Mouse (Mus musculus): Measurements from ENCODE around the gene Mapk13.

Mapk13 gene

DNA sequence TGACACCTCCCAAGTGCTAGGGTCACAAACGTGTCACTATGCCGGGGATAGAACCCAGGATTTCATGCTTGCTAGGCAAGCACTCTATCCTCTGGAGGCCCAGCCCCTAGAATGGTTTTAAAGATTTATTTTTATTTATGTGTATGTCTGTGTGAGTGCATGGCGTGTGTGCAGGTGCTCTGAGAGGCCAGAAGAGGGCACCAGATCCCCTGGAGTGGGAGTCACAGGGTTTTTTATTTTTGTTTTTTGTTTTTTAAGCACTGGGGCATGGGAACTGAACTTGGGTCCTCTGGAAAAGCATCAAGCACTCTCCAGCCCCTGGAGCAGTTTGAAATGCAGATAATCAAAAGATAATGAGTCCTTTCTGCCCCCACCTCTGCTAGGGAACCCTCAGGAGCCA is 7.7 kb downstream of the Mapk13 start:
- no peak for DNase-seq

- DNase-seq, result peak; percentile 20 to 21
Measured at GRCm38 (mm10) chr17:28777231-28778005, 8.3 kb downstream of the Mapk13 start.

DNA sequence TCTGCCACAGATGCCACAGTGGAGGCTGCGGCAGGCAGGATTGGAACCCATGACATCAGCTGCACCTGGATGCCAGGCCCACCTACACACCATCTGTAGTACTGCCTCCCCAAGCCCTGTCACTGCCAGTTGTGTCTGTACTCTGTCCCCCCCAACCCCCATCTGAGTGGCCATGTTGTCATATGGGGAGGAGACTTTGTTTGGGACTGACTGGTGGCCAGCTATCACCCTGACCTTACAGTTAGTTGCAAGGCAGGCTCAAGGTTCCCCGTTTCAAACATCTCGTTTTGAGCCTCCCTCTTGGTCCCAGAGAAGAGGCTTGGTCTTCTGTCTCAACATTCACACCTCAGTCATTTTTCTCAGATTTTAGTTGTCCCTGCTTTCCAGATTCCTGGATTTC is 10.6 kb downstream of the Mapk13 start:
- DNase-seq, result no peak

GRCm38 (mm10) chr17:28780836-28781235 is 11.7 kb downstream of the Mapk13 start:
- DNase-seq, result no peak

- DNase-seq, result no peak
Measured at GRCm38 (mm10) chr17:28781290-28782045, 12.4 kb downstream of the Mapk13 start.

GRCm38 (mm10) chr17:28785036-28785435 is 15.9 kb downstream of the Mapk13 start:
- DNase-seq, result no peak

GRCm38 (mm10) chr17:28787507-28787906 is 18.4 kb downstream of the Mapk13 start:
- DNase-seq, result no peak

DNA sequence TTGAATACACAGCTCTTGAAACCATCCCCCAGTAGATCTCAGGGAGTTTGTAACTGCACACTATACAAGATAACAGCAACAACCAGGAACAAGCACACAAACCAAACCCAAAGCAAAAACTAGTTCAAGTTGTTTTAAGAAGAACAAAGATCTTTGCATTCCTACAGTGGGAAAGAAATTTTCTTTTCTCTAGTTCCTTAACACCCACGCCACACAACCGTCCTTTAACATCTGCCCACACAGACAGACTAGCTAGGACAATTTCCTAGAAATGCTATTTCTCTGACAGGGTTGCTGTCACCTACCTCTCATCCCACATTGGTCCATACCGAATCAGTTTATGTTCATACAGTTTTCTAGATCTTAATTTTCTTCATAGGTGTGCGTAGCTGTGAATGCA is 27.9 kb downstream of the Mapk13 start:
- no peak for DNase-seq

DNA sequence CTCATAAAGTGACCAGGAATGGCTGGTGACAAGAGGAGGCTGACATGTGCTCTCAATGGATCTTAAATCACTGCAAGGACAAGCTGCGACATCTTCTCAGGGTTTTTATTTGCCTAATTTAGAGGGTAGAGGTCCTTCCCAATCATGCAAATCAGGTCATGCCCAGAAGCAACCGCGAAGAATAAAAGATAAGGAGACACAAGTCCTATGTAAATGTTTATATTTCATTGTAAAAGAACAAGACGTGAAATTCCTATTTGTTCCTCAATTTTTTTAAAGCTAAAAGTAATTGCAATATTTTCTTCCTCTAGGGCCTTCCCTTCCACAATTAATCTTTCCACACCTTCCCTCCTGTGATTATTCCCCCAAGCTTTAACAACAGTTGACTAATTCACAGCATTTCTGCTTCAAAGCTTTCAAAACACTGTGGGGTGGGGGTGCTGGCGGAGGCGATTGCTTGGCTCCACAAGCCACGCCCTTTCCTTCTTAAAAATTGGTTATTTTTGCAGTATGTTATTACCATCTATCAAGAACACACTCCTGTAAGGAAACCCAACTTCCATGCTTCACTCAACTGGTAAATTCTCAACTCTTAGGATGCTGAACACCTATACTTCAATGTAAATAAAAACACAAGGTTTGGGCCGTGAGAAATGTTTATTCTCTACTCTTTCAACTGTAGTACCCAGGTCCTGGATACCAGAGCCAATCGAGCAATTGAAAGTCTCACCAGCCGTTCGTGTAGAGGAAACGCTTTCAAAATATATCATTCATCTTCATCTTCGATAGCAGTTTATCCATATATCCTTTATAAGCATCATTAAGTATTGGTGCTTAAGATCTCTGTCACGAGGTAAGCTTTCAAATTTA is 30.4 kb downstream of the Mapk13 start:
- peak in 1 of 2 experiments; percentile 37 for DNase-seq

DNA sequence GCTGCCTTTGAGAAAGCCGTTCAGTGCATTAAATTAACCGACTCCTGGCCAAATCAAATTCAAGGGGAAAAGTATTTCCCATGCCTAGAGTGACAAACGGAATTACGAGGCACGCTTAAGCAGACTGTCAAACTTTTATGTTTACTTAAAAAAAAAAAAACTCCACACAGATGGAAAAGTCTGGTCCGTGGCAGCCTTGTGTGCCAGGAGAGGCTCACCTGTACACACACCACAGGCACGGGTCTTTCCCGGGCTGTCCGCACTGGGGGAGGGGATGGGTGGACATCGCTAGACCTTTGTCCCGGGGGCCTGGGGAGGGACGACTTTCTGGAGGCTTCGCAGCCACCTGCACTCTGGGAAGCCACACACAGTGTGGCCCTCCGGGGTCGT is 31.2 kb downstream of the Mapk13 start:
- DNase-seq, result no peak

DNA sequence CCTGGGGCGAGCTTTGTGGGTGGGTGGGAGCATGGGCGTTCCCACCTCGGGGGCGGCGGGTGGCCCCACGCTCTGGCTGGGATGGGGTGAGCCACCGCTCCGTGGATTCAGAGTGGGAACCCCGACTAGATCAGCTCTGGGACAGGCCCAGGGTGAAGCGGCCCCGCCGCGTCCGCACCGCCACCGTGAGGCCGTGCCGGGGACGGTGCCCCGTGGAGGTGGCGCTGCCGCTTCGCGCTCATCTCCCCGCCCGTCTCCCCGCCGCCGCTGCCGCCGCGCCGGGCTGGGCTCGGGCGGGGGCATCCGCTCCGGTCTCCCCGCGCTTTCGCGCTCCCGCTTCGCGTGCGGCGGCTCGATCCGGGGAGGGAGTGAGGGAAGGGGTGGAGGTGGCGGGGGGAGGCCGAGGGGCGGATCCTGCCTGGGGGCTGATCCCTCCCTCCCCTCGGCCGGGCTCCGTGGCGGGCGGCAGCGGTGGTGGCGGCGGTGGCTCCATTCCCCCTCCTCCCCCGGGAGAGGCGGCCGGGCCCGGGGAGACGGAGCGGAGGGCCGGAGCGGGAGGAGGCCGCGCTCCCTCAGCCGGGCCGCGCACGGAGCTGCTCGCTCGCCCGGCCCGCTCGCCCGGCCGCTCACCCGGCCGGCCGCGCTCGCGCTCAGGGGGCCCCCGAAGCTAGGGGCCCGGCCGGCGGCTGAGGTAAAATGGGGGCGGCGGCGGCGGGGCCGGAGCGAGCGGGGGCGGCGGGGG is 31.7 kb downstream of the Mapk13 start, which contains the start of gene Brpf3:
TSS of gene Brpf3 (plus strand) at position 420 of the 742 bp plus-strand sequence.
- DNase-seq, result peak; percentile 81 to 84

DNA sequence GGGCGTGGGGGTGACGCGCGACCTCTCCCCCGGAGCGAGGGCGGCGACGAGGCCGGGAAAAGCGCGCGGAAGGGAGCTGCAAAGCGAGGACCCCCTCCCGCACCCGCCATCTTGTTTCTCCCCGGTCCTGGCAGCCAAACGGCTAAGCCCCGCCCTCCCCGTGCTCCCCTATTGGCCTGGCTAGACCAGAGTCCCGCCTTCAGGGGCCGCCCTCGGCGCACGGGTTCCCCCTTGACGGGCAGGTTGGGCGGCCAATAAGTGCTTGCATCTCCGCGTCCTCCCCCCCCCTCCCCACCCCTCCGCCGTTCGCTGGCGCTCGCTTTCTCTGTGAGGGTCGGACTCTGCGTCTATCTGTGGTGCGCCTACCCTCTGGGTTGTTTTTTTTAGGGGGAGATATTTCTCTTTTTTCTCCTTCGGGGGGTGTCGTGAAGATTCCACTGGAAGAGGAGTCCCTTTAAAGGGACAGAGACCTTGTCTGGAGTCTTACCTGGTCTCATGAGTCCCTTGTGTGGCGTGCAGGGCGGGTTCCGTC is 32.4 kb downstream of the Mapk13 start:
- peak; percentile 98 to 99 for DNase-seq

- no peak for DNase-seq
Measured at GRCm38 (mm10) chr17:28802006-28802481, 32.9 kb downstream of the Mapk13 start.

DNA sequence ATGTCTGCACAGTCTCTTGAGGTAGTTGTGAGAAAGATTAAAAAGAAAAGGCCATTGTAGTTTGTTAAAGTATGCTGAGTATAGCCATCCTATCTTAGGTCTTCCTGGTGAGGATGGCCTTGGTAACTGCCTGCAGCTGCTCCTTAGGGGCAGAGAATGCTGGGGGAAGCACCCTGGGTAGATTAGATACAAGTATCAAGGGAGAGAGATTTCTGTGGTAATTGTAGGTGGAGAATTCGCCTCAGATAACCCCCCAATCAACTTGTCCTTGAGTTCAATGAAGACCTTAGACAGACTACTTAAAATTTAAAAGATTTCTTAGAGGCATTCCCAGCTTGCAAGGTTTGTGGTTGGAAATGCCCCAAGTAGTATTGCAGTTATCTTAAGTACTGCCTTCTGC is 34.2 kb downstream of the Mapk13 start:
- no peak for DNase-seq

GRCm38 (mm10) chr17:28804973-28805372 is 35.9 kb downstream of the Mapk13 start:
- DNase-seq, result no peak

DNA sequence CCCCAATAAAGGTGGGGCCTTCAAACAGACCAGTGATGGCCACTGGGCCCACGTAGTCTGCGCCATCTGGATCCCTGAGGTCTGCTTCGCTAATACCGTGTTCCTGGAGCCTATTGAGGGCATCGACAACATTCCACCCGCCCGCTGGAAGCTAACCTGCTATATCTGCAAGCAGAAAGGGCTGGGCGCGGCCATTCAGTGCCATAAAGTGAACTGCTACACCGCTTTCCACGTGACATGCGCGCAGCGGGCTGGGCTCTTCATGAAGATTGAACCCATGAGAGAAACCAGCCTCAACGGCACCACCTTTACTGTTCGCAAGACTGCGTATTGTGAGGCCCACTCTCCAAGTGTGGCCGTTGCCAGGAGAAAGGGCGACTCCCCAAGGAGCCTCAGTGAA is 37.7 kb downstream of the Mapk13 start:
- DNase-seq, result no peak

DNA sequence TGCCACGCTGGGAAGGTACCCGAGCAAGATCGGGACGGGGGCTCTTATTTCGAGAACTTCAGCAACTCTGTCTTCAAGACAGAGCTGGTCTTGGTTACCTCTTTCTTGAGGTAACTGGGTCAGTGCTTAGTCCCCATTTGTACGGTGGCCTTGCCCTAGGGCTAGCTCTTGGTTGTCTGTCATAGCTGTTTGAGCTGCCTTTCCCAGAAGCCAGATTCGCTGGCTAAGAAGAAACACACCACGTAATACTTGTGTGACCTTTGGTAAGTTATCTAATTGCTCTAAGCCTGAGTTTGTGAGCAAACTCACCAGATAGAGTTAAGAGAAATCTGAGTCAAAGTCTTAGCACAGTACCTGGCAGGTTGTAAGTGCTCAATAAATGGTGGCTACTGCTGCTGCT is 39.6 kb downstream of the Mapk13 start:
- no peak for DNase-seq

DNA sequence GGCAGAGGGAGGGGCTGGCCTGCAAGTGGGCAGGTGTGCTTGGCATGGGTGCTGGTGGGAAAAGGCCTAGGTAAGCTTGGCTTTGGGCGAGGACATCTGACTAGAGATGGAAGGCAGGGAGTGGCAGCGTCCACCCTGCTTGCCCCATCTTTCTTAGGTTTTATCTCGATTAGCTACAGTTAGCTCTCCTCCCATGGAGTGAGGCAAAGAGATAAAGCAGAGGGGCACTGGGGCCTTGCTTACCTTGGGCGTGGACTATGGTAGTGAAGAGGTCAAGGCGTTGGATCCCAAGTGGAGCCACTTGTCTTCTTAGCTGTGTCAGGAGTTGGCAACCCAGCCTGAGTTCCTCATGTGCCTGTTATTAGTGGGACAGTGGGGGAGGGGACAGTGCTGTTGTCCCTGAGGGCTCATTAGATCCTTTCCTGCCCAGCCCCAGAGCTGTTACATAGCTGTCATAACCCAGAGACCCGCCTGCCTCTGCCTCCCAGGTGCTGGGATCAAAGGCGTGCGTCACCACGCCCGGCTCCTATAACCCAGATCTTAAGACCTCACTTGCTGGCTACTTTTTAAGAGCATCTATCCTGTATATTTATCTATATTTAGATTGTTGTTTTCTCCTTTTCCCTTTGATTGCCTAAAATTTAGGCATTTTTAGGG is 40.2 kb downstream of the Mapk13 start:
- no peak for DNase-seq

DNA sequence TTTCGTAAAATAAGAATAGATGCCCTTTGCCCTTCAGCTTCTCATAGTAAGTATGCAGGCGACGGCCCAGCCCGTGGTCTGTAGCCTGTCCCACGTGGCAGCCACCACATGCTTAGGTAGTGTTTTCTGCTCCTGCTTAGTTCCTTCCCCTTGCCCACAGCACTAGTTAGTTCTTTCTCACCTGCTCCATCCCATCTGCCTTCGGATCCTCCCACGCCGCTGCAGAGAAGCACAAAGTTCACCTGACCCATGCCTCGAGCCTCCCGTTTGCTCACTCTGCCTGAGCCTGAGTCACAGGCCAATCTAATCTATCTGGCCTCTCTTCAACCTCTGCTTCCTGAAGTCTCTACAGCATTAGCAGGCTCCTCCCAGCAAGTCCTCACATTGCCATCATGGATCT is 43.2 kb downstream of the Mapk13 start:
- DNase-seq, result no peak

- no peak for DNase-seq
Measured at GRCm38 (mm10) chr17:28814529-28815097, 45.5 kb downstream of the Mapk13 start.

GRCm38 (mm10) chr17:28815384-28816004 is 46.4 kb downstream of the Mapk13 start:
- no peak for DNase-seq

Measured in lung, adult 18-20 months (tissue).